Mouse (Mus musculus) hindlimb bud, embryonic 11.5 days (tissue): ENCODE measurements at regions not wholly inside any gene's neighbourhood (a gene's known extent, or its start where the extent isn't known, plus 50 kb on each side); places are given as distances from the start of the nearest gene placed in this dataset.

ENCODE experiments used
- DNase-seq: peaks from one replicate; pipeline ENCODE4 v3.0.0-alpha.2; 2012; ENCODE audit warnings: low read depth, low spot score; ENCODE audit errors: extremely low spot score

GRCm38 (mm10) chr6:31615426-31615970 is 51.7 kb upstream of the Podxl start:
- no peak for DNase-seq

DNA sequence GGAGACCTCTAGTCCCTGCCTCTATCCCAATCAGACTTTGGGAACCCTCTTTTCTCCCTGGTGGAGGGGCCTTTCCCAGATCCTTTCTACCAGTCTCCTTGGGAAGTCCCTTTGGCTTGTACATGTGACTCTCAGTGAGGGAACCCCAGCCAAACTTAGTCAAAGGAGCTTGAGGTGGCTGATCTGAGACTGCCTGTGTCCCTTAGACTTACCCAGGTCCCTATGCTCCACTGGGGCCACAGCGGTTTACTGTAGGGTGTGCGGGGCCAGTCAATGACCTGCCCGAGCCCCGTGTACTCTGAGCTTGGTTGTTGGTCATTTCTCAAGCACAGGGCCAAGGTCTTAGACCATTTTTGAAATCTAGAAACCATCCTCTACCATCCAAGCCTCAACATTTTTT is 50.8 kb upstream of the Podxl start:
- DNase-seq: no peak

- no peak for DNase-seq
Measured at GRCm38 (mm10) chr6:31613590-31614319, 50.0 kb upstream of the Podxl start.
